8 mouse cellular contexts compared by ENCODE assay signal in genomic region chr11:42181426-42181825, GRCm38 (mm10). TPM values are rescaled to one million over a fixed set of nuclear protein-coding genes. Genes with fewer than 3 reads are reported as not detected.
A peak's percentile ranks its signal among the peaks of the same experiment; 100 is the strongest.
DNase-seq lines count a peak whose midpoint lies in the region; ATAC-seq and TF ChIP-seq lines count a peak whose summit lies in the region.

No protein-coding gene starts in this region.

- no peak for TF ChIP-seq POLR2A in myocyte (IDR thresholded peaks at IDR 0.05; ENCODE audit: insufficient read length, low read depth)

- 31% methylated on average over 5 of the region's 5 CpGs for WGBS in kidney, postnatal 0 days
- 25% methylated on average over 5 of the region's 5 CpGs for WGBS in hindbrain, embryonic 13.5 days

- H3K9ac ChIP-seq in kidney, postnatal 0 days (ENCODE audit: low read depth, low read length): no peak overlapping the region
- peak overlapping the region; percentile 79 for H3K9ac ChIP-seq in hindbrain, embryonic 13.5 days

- TF ChIP-seq CTCF in kidney, postnatal 0 days (IDR thresholded peaks at IDR 0.05; ENCODE audit: low read depth): no peak

- H3K4me3 ChIP-seq in kidney, postnatal 0 days (replicated peaks; ENCODE audit: low read depth, low read length): peak overlapping the region; percentile 48; the same call in 1 of the 2 replicates
- peak overlapping the region; percentile 54 for H3K4me3 ChIP-seq in hindbrain, embryonic 13.5 days
- peak overlapping the region; percentile 24 for H3K4me3 ChIP-seq in myocyte

- H3K4me1 ChIP-seq in kidney, postnatal 0 days (replicated peaks; ENCODE audit: insufficient read depth, low read length): no peaks in the 10 kb centered on the region
- peaks cover 14% of the 10 kb centered on the region; the same call in 1 of the 2 replicates for H3K4me1 ChIP-seq in hindbrain, embryonic 13.5 days (replicated peaks)

- peak; percentile 1 for DNase-seq in kidney, postnatal 0 days (ENCODE audit: low spot score)
- no peak for DNase-seq in kidney, postnatal 14 days
- peak; percentile 46 to 69 for DNase-seq in cerebellum, postnatal 25 days
- DNase-seq in yolk sac, embryonic 10.5 days (ENCODE audit: low spot score): no peak
- no peak for DNase-seq in ovary, postnatal 14 days (ENCODE audit: low spot score)
- DNase-seq in urinary bladder, postnatal 25 days (ENCODE audit: low spot score): no peak

- H3ac ChIP-seq in myocyte (ENCODE audit: control insufficient read depth, insufficient read length): no peak overlapping the region

- no peak overlapping the region for H3K27ac ChIP-seq in kidney, postnatal 0 days
- H3K27ac ChIP-seq in hindbrain, embryonic 13.5 days: peak overlapping the region; percentile 85; the same call in 1 of the 2 replicates

- no peaks in the 10 kb centered on the region for H3K36me3 ChIP-seq in kidney, postnatal 0 days (ENCODE audit: insufficient read depth, low read length)
- no peaks in the 10 kb centered on the region for H3K36me3 ChIP-seq in hindbrain, embryonic 13.5 days
- H3K36me3 ChIP-seq in myocyte (ENCODE audit: control insufficient read depth, insufficient read depth): no peaks in the 10 kb centered on the region

- no peaks in the 10 kb centered on the region for H3K9me3 ChIP-seq in kidney, postnatal 0 days (replicated peaks; ENCODE audit: low read length)
- no peaks in the 10 kb centered on the region for H3K9me3 ChIP-seq in hindbrain, embryonic 13.5 days

- H3K27me3 ChIP-seq in kidney, postnatal 0 days (ENCODE audit: insufficient read depth, low read length): 0 out of 2 replicates have a peak, but pooled peaks cover 5% of the 10 kb centered on the region
- H3K27me3 ChIP-seq in hindbrain, embryonic 13.5 days: peaks cover 14% of the 10 kb centered on the region
- no peaks in the 10 kb centered on the region for H3K27me3 ChIP-seq in myocyte (ENCODE audit: control insufficient read depth, insufficient read depth, insufficient read length)

- ATAC-seq in kidney, postnatal 0 days (replicated peaks; ENCODE audit: low FRiP score, low read depth): no peak
- peak; percentile 29; the same call in 1 of the 2 replicates for ATAC-seq in hindbrain, embryonic 13.5 days (ENCODE audit: low FRiP score)

- H3K4me2 ChIP-seq in kidney, postnatal 0 days (ENCODE audit: low read length): peak overlapping the region; percentile 91
- peak overlapping the region; percentile 82 for H3K4me2 ChIP-seq in hindbrain, embryonic 13.5 days
- peak overlapping the region; percentile 85 for H3K4me2 ChIP-seq in myocyte (ENCODE audit: low read depth)

- H3K79me2 ChIP-seq in myocyte (ENCODE audit: control insufficient read depth, insufficient read depth): no peaks in the 10 kb centered on the region

TF ChIP-seq in myocyte, 11 proteins besides CTCF, POLR2A, EP300 and RAD21:
- TF ChIP-seq USF1 (IDR thresholded peaks at IDR 0.05; ENCODE audit: low read depth): no peak
TF ChIP-seq in myocyte: peak in this region for 0.

RNA-seq across cellular contexts. Expression of gene Gabra1, which starts 1.3 kb away (rescaled TPM):
- polyA plus RNA-seq in kidney, postnatal 0 days (2015; fragmentation: Nextera tagmentation; extraction: Ambion mirVana): 0.33 and 0.68 TPM in 2 replicates
- polyA plus RNA-seq in hindbrain, embryonic 13.5 days (2015; fragmentation: Nextera tagmentation; extraction: Ambion mirVana): 7.1 and 7.7 TPM in 2 replicates
- polyA plus RNA-seq in myocyte (2012; fragmentation: generic; extraction: Trizol): 0.42 TPM

Comparison
In these comparisons a context has a peak if more than half of its experiments do, and no peak if none do; other contexts are left out.
1. DNase-seq: peak in kidney, postnatal 0 days (single experiment) and cerebellum, postnatal 25 days (2 of 2); none in kidney, postnatal 14 days (single experiment), yolk sac, embryonic 10.5 days (single experiment), ovary, postnatal 14 days (single experiment) and urinary bladder, postnatal 25 days (single experiment).
2. Peak in every context shown above with its lines, with median percentiles within 50 percentile points of each other: H3K4me2 ChIP-seq and H3K4me3 ChIP-seq.